Mouse (Mus musculus) kidney, adult 2 months (tissue): Measurements from ENCODE around the gene Pi4k2a.

Source experiments
- CTCF ChIP-seq: fragments of 200-500 bp; conservative IDR thresholded peaks from 2 replicates; pipeline ENCODE4 v1.5.1; 2011; ENCODE audit warnings: low read depth, mild to moderate bottlenecking, control low read depth, low read length, moderate library complexity, mixed read lengths; ENCODE audit not compliant: insufficient read depth, insufficient read length
- POLR2A ChIP-seq: fragments of 200-500 bp; IDR thresholded peaks from one replicate; pipeline ENCODE4 v1.6.1; 2011; ENCODE audit warnings: low read depth, low read length, control low read depth

DNA sequence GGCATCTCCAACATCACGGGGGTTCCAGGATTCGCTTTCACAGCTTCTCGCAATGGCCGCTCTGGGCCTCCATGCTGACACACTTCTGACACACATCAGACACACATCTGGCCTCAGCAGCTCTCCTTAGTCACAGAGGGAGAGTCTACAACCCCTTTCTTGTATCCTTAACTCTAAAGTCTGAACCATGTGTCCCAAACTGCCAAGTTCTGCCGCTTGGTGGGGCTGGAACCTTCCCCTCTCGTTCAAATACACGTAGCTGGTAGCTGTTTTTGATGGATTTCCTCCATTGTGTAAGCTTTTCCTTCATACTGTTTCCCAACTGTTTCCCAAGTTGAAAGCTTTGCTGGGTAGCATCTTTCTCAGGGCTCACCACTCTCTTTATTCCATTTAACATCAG is 19.0 kb upstream of the Pi4k2a start:
- TF ChIP-seq POLR2A (no peak), CTCF (peak; percentile 33)
